Mouse (Mus musculus): ENCODE results near the gene Nadk2. TPM values are rescaled to one million over a fixed set of nuclear protein-coding genes. Genes with fewer than 3 reads are reported as not detected.
A peak's percentile ranks its signal among the peaks of the same experiment; 100 is the strongest.

Nadk2 gene
- total RNA-seq (2015) (64.3 and 68.6 TPM in 2 replicates), total RNA-seq (2017) (59.7 and 73.9 TPM in 2 replicates)

DNA sequence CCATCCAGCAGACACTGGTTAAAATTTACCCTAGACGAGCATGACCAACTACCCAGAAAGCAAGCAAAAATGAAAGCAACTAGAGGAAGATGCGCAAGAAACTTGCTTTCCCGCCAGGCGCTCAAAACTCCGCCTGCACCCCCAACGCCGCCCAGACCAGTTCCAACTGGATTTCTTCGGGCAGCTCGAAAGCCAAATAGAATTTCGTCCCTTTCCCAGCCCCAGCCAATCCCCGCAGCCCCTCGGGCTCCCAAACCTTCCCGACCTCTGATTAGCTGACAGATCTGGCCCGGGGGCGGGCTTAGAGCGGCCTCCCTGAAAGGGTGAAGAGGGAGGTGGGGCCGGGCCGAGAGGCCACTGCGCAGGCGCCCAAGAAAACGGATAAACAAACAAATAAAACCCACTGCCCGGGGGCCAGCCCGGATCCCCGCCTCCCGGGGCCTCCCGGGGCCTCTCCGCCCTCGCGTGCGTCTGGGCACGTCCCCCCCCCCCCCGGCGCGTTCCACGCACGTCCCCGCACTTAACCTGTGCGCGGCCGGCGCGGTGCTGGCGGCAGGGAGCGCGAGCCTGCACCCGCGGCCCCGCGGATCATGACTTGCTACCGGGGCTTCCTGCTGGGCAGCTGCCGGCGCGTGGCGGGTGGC is at the start of gene Nadk2:
TSS of gene Nadk2 (plus strand) at position 349 of the 644 bp plus-strand sequence.
- peak; percentile 67 for ATAC-seq (replicated peaks; ENCODE audit: poor library complexity)

- no peak for ATAC-seq (replicated peaks; ENCODE audit: poor library complexity)
These were observed 15.4 kb upstream of the Nadk2 start for GRCm38 (mm10) chr15:9055704-9056103.

DNA sequence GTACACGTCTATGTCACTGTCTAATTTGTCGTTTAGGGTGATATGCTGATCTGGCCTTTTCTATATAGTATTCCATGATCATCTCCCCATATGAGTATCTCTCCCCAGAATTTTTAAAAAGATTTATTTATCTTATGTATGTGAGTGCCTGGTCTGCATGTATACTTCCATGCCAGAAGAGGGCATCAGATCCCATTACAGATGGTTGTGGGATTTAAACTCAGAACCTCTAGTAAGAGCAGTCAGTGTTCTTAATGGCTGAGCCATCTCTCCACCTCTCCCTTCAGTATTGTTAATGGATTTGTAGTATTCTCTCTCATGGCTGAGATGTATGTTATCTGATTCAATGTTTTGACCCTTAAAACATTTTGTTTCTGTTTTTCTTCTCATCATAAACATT is 11.2 kb upstream of the Nadk2 start:
- peak; percentile 65 for ATAC-seq (replicated peaks; ENCODE audit: poor library complexity)

DNA sequence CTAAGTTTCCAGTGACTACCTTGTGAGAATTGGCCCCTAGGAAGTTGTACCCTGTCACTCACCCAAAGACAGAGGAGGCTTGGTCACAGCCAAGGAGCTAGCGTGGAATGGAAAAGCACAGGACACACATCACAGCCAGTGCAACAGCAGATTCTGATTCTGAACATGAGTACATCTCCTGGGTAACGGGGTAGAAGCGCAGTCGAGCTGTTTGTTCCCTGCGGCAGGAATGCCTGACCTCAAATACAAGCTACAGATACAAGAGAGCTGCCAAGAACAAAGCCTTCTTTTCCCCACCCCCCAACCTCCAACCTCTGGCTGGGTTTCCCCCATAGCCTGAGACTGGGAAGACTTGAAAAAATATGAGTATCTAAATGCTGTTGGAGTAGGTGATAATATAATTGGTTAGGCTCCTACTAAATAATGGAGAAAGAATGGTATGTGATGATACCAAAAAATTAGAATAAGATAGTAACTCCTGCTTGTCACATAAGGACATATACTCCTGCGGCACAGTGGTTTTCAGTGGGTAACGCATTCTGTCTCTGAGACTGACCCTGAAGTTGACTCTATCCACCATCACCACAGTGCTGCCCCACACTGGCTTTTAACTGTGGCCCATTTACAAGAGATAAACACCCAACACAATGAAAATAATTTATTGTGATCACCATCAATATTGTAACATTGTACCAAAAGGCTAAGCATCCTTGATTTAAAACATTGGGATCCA is 9.7 kb upstream of the Nadk2 start:
- ATAC-seq (replicated peaks; ENCODE audit: poor library complexity), result no peak

- ATAC-seq (replicated peaks; ENCODE audit: poor library complexity), result no peak
These were observed 2.2 kb upstream of the Nadk2 start for GRCm38 (mm10) chr15:9068881-9069280.

DNA sequence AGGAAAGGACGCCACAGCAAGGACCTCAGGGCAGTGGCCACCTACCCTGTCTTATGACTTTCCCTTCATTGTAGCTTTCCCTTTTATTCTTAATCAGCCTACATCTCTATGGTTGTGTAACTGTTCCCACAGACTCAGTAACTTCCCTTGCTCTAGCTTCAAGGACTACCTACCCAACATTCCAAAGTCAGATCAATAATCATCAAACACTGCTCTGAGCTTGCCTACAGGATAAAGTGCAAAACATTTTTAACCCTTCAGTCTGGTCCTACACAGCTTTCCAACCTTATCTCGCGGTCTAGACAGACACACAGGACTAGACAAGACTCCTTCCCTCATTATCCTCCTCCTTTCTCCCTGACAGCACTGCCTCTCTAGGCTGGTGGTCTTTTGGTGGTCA is 707 bp upstream of the Nadk2 start:
- ATAC-seq (replicated peaks; ENCODE audit: poor library complexity), result peak; percentile 2; the same call in 1 of the 2 replicates

DNA sequence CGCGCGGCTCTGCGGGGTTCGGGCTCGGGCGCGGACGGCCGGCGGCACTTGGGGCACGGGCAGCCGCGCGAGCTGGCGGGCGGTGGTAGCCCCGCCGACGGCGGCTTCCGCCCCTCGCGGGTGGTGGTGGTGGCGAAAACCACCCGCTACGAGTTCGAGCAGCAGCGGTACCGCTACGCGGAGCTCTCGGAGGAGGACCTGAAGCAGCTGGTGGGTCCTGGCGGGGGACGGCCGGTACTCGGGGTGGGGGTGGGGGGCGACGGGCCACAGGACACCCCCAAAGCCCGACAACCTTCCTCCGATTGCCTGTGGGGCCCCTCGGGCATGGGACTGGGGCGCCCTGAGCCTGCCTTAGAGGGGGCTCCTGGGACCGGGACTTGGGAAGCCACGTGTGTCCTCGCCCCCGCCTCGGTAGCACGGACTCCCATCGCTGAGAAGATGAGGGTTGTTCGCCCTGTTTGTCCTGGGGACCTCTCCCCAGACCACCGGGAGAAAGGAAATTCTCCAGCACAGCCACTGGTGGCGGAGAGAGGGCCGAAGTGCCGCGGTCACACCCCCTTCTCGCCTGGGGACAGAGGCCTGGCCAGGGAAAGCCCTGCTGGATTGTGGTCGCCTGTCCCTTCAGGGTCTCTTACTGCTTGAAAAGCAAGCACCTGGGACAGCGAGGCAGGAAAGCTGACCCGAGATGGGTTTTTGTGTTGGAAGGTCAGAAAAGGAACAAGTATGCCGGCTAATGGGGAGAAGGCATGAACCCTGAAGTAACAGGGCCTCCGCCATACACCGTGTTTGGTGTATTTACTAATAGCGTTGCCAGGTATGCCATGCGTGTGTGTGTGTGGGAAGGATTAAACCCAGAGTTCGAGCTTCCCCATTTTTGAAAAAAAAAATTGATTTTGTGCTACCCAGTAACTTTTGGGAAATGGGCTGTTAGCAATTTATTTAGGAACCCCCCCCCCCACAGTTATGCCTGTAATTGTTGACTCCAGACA is 790 bp downstream of the Nadk2 start:
- no peak for ATAC-seq (replicated peaks; ENCODE audit: poor library complexity)

- ATAC-seq (replicated peaks; ENCODE audit: poor library complexity), result no peak
These were observed 1.6 kb downstream of the Nadk2 start for GRCm38 (mm10) chr15:9072630-9073029.

DNA sequence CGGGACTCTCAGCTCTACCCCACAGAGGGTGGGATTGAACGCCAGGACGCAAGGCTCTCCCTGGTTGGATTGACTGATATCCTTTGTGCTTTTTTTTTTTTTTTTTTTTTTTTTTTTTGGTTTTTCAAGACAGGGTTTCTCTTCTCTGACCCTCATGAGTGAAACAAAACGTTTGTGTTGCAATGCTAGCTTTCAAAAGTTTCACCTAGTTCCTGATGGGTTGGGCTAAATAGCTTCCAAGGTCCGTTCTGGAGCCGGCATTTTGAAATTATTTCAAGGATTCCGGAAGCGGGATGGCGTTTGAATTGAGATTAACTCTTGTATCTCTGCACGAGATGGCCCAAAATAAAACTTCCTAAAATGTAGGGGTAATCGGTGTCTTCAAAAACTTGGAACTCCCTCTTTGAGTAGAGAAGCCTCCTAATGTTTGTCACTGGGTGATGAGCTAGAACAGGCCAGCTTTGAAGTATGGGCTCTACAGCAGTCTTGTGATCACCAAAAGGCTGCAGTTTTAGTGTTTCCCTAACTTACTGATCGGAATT is 2.1 kb downstream of the Nadk2 start:
- no peak for ATAC-seq (replicated peaks; ENCODE audit: poor library complexity)

- no peak for ATAC-seq (replicated peaks; ENCODE audit: poor library complexity)
These were observed 2.6 kb downstream of the Nadk2 start for GRCm38 (mm10) chr15:9073684-9074083.

DNA sequence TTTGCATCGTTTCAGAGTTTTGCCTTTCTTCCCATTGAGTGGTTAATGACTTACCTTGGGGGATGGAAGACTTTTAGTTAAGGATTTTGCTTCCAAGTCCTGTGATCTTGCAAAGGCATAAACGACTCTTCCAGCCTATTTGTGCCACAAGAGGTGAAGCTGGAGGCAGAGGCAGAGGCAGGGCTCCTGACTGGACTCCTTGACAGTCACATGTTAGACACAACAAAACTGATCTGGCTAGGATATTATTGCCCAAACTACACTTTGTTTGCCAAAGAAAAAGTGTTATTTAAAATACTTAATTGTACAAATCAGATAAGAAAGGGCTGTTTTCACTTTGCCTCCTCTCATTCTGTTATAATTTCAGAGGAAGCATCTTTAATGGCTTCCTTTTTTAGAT is 3.1 kb downstream of the Nadk2 start:
- no peak for ATAC-seq (replicated peaks; ENCODE audit: poor library complexity)

DNA sequence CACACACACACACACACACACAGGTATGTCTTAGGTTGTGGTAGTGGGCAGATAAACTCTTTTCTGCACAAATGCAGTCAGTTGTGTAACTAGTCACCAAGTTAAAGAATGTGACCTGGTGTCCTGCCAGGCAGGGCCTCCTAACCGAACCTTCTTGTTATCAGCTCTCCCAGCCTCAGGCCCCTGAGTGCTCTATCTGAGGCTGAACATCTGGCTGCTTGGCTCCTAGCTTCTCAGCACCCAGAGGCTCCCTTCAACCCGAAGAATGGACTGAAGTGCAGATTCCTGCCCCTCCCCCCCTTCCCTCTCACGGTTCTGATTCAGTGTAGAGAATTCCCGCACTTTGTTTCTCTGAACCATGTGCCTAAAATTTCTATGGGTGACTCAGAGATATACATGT is 3.6 kb downstream of the Nadk2 start:
- ATAC-seq (replicated peaks; ENCODE audit: poor library complexity), result peak; percentile 48

- ATAC-seq (replicated peaks; ENCODE audit: poor library complexity), result no peak
These were observed 4.6 kb downstream of the Nadk2 start for GRCm38 (mm10) chr15:9075608-9076200.

GRCm38 (mm10) chr15:9078481-9079300 is 7.6 kb downstream of the Nadk2 start:
- peak; percentile 61 for ATAC-seq (replicated peaks; ENCODE audit: poor library complexity)

DNA sequence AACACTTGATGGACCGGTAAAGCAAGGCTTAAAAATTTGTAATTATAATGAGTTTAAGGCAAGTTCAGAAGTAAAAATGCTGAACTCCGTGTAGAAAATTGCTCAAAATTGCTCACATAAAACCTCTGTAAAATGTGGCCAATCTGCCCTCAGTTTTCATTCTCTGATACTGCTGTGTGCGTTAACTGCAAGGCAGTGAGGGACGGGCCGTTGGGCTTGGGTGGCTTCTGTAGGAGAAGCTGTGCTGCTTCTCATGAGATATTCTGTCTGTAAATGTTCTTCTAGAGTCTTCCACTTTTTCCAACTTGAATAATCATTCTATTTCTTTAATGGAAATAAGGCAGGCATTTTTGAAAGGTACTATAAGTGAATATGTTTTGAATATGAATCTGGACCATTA is 8.6 kb downstream of the Nadk2 start:
- no peak for ATAC-seq (replicated peaks; ENCODE audit: poor library complexity)

- peak; percentile 9; the same call in 1 of the 2 replicates for ATAC-seq (replicated peaks; ENCODE audit: poor library complexity)
These were observed 9.1 kb downstream of the Nadk2 start for GRCm38 (mm10) chr15:9080206-9080605.

DNA sequence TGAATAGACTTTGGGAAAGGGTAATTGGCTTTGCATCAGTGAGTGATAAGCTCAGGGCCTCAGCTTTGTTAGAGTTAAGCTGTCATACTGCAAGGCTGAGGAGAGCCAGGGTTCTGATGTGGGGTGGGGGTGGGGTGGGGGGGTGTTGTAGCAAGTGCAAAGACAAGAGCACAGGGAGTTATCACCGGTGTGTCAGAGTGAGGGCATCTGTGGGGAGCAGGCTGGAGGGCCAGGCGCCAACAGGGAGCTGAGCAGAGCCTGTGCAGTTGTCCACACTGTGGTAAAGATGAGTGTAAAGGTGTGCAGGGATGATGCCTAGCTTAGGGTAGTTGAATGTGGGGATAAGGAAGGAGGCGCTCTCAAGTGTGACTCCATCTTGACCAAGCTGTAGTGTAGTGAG is 10.2 kb downstream of the Nadk2 start:
- ATAC-seq (replicated peaks; ENCODE audit: poor library complexity), result 0 out of 2 replicates have a peak, but pooled peaks have one; percentile 9

- ATAC-seq (replicated peaks; ENCODE audit: poor library complexity), result no peak
These were observed 11.7 kb downstream of the Nadk2 start for GRCm38 (mm10) chr15:9082753-9083152.

DNA sequence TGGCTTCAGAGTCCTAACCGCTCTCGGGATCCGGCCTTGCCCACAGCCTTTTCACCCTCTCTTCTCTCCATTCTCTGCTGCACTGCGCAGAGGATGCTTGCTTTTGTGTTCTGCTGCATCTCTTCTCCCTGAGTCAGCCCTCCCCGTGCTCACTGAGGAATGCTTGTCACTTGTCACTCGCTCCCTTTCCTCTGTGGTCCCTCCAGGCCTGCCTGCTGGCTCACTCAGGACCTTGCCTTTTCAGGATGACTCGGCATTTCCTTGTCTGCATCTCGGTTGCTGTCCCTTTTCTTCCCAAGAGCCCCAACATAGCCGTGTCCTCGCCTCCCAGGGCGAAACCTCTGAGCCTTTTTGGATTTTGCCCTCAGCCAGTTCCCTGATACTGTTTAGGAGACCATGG is 15.8 kb downstream of the Nadk2 start:
- ATAC-seq (replicated peaks; ENCODE audit: poor library complexity), result peak; percentile 35

DNA sequence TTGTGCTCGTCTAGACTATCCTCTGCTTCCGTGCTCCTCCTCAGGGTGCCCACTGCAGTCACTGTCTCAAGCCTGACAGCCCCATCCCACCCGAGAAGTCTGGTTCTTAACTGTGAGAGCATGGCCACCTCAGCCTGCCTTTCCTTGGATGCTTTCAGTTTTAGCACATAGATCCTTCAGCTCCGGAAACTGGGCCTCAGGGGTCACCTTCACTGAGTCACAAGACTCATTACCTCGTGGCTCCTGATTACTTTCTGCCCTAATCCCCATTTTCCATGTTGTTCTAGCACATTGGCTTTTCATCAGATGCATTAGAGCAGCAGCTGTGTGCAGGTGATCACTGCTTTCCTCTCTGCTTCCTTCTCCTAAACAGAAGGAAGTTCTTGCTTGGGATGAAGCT is 16.4 kb downstream of the Nadk2 start:
- ATAC-seq (replicated peaks; ENCODE audit: poor library complexity), result no peak

All from megakaryocyte progenitor cell, adult 5-6 weeks (primary cell).